Mouse (Mus musculus) ovary, postnatal 14 days (tissue): ENCODE measurements around the gene Tmem130.
A peak's percentile ranks its signal among the peaks of the same experiment; 100 is the strongest.

ENCODE experiments used
- DNase-seq: peaks from one replicate; pipeline ENCODE4 v3.0.0; 2022; ENCODE audit warnings: low spot score

The Tmem130 gene

GRCm38 (mm10) chr5:144733953-144734352 lies 27.7 kb downstream of the Tmem130 start:
- DNase-seq = peak; percentile 54

DNA sequence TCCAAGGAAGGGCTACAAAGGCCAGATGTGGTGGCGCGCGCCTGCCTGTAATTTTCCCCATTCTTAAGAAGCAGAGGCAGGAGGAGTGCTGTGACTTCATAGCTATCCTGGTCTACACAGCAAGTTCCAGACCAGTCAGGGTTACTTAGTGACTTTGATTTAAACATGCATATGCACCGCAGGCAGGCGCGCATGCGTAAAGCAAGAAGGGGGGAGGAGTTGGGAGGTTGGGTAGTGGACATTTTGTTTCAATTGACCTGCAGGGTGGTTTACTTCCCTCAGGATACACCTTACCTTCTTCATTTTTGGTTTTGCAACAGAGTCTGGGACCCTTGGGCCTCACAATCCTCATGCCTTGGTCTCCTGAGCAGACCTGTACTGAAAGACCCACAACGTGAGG lies 32.4 kb downstream of the Tmem130 start:
- no peak for DNase-seq

- no peak for DNase-seq
These were observed 33.4 kb downstream of the Tmem130 start for GRCm38 (mm10) chr5:144728237-144728636.

DNA sequence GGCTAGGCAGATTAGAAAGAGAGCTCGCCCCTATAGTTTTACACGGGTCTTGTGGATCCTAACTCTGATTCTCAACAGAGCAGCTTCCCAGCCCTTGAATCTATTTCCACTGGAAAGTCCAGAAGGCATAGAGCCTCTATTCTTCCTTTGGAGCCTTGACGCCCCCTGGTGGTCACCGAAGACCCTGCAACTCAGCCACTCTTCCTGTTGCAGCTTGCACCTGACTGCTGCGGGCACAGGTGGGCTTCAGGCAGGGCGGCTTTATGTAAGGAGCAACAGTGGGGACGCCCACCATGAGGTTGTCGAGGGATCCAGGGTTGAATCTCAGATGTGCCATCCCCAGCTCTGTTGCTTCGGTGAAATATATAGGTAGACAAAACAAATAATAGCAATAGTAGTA lies 34.5 kb downstream of the Tmem130 start:
- DNase-seq = peak; percentile 74

DNA sequence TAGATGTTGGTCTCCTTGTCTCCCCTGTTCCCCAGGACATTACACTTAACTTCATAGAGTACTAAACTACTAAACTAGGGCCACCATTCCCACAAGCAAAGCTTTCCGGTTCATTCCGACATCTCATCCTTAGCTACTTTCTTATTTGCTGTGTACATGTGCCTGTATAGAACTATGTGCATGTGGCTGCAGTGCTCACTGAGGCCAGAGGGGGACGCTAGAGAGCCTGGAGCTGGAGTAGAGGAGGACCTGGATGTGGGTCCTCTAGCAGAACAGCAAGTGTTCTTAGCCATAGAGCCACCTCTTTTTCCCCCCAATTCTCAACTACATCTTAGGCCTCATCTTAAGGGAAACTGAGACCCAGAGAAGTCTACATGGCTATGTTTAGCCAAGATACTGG lies 36.1 kb downstream of the Tmem130 start:
- no peak for DNase-seq

DNA sequence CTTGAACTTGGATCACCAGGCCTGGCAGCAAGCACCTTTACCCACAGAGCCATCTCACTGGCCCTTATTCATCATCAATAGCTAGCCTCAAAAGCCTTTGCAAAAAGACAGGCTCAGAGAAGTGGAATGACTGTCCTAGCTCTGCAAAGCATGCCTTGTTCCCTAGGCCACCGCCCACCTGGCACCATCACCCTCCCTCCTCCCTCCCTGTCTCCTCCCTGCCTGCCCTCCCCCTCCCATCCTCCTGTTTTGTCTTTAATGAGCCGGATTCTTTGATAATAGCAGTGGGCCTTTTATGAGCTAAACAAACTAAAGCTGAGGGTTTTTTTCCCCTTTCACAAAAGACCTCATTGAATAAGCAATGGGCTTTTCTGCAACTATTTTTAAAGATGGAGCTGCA lies 36.7 kb downstream of the Tmem130 start:
- DNase-seq = no peak

GRCm38 (mm10) chr5:144720281-144720680 lies 41.3 kb downstream of the Tmem130 start:
- no peak for DNase-seq

- DNase-seq = no peak
These were observed 41.8 kb downstream of the Tmem130 start for GRCm38 (mm10) chr5:144719781-144720180.

- no peak for DNase-seq
These were observed 44.4 kb downstream of the Tmem130 start for GRCm38 (mm10) chr5:144717186-144717585.

DNA sequence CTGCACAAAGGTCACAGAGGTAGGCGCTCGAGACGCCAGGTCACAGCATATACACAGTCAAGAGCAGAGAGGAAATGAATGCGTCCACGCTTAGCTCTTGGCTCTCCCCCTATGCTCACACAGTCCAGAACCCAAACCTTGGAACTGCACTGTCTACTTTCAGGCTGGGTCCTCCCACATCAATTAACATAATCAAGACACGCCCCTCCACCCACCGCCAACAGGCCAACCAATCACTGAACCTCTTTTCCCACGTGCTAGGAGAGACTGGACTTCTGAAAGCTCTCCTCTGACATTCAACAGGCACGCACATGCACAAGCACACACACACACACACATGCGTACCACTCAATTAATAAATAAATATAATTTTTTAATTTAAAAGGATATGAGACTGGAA lies 48.2 kb downstream of the Tmem130 start:
- DNase-seq = no peak

GRCm38 (mm10) chr5:144707603-144708002 lies 54.0 kb downstream of the Tmem130 start:
- DNase-seq = no peak

DNA sequence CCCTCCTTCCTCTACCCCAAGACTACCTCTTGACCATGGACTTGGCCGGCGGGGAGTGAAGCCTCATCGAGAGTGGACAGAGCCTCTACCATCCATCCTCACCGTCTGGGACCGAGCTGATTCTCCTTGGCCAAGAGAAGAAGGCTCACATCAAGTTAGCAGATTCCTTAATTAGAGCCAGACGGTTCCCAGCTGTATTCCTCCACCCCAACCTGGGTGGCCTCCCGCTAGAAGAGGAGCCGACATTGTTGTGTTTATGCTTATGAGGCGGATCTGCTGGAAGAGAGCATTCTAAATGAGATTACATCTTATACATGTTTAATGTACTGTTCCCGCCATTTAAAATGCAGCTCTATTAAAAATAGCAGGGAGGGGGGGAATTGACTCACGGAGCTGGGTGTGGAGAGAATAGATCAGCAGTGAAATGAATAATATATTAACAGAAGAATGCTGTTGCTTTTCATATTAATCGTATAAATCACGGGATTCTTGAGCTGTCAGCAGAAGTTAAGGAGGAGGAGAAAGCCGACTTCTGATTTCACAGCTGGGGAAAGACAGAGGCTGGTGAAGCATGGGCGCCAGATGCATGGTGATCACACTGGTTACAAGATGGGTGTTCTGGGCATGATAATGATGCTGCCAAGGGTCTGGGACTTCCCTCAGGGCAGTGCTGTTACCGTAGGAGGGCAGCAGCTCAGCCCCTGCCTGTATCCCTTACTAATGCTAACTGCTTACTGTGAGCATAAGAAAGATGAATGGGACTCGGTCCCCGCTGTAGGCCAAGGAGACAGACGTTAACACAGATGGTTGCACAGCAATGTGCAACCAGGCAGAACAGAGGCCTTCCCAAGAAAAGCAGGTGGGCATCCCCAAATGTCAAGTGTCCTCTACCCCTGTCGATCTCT lies 57.9 kb downstream of the Tmem130 start:
- no peak for DNase-seq

- no peak for DNase-seq
These were observed 66.1 kb downstream of the Tmem130 start for GRCm38 (mm10) chr5:144695289-144696060.

DNA sequence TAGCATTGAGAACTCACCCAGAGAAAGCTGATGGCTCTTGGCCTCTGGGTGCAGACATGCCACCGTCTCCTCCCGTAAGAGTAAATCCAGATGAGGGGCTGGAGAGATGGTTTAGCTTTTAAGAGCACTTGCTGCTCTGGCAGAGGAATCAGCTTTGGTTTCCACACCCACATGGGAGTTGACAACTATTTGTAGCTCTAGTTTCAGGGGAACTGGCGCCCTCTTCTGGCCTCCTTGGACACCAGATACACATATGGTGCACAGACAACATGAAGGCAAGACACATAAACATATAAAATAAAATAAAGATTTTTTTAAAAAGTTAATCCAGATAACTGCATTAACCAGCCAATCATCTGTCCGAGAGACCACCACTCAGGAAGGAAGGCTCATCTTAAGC lies 67.5 kb downstream of the Tmem130 start:
- DNase-seq = no peak

DNA sequence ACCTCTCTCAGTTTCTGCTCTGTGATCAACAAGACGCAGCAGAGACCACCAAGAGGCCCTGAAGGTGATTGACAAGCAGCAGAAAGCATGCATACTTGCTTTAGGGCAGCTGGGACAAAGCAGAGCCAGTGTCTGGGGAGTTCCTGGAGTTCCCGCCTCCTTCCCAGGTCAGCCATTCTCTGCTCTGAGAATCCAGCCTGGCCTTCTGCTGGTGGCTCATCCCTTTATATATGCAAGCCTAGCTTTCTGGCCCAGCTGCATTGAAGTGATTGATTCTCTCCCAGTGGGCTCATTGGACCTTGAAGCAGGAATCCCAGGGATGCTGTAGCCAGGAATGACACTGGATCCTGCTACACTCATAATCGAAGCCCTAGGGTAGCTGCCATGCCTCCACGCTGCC lies 70.2 kb downstream of the Tmem130 start:
- no peak for DNase-seq

DNA sequence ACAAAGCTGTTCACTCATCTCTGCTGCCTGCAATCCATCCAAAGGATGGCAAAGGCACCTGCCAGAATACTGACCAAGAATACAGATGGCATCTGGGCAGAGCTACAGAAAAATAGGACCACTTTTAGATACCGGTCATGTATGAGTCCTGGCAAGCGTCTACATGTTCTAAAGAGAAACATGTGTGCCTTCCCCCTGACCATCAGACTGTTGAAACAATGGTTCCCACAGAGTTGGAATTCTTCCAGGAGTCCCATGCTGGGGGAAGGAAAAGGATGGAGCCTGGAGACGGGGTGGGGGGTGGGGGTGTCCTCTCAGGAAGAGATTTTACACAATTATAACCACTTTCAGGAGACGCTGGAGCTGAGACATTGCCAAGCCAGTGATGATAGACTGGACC lies 73.2 kb downstream of the Tmem130 start:
- no peak for DNase-seq
